In the genomic region with DNA sequence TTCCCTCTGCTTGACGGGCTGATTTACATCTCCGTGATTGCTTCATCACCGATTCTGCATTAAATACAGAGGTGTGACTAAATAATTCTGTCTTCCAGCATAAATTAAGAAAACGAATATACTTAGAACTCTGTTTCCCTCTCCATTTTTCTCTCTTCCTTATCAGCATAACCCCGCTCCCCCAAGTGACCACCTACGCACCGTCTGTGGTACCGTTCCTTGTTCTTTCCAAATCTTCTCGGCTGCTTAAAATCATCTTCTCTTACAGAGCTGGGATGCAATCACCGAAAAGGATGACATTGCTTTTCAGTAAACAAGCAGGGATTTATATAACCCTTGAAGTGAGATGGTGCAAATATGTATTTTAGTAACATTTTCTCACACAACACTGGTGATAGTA, we compare ENCODE assay signal across 13 mouse cellular contexts.
DNase-seq lines count a peak whose midpoint lies in the region; ATAC-seq and TF ChIP-seq lines count a peak whose summit lies in the region.
"Had no signal": no experiment of that assay in that cellular context is flagged by ENCODE, and none has a peak within 500 bp of the region (broad histone marks: within the 10 kb centered on the region; RNA-seq: fewer than 3 reads in every experiment).

No protein-coding gene starts in this region.

- H3K27ac ChIP-seq in left cerebral cortex, adult 2 months: peak overlapping the region; percentile 76
- H3K27ac ChIP-seq: macrophage had no signal

- DNase-seq in layer of hippocampus, adult 18-20 months (ENCODE audit: low spot score in 2 of 2): peak; percentile 64 to 78
- peak; percentile 61 to 80 for DNase-seq in left cerebral cortex, adult 2 months (ENCODE audit: extremely low spot score in 1 of 2, low spot score in 2 of 2)
- DNase-seq in right cerebral cortex, postnatal 14 days: peak; percentile 54
- DNase-seq in heart, adult 18-20 months: no peak
- no peak for DNase-seq in retina, postnatal 1 day
- DNase-seq: adrenal gland, postnatal 36 days; cerebellum, adult 11-12 months; heart, postnatal 36 days; midbrain, embryonic 14.5 days; thymus, adult 2 months had no signal

- H3K4me3 ChIP-seq in left cerebral cortex, adult 2 months: no peak overlapping the region

- peak; percentile 92 for ATAC-seq in frontal cortex, adult (ENCODE audit: low TSS enrichment)
- ATAC-seq in cerebellum, adult (ENCODE audit: insufficient number of reproducible peaks, low FRiP score, low TSS enrichment): no peak

- TF ChIP-seq CTCF in left cerebral cortex, adult 2 months (IDR thresholded peaks at IDR 0.05): no peak

- intact Hi-C loops in left cerebral cortex, adult 2 months (cut with DNase I): loop anchor here (1.0 to 5.0 kb wide), 2 partner anchors 119 to 219 kb away; no protein-coding TSS in a partner anchor

Comparison
In these comparisons a context has a peak if more than half of its experiments do, and no peak if none do; other contexts are left out.
1. DNase-seq: peak in layer of hippocampus, adult 18-20 months (2 of 2), left cerebral cortex, adult 2 months (2 of 2) and right cerebral cortex, postnatal 14 days (single experiment); none in heart, adult 18-20 months (0 of 2) and retina, postnatal 1 day (single experiment).